Mouse (Mus musculus) forebrain, postnatal 0 days (tissue): ENCODE data around the gene Metap1. TPM values are rescaled to one million over a fixed set of nuclear protein-coding genes. Genes with fewer than 3 reads are reported as not detected.

Experiments used
- ATAC-seq: fragments of 200-750 bp; cut with Nextera tagmentation; 2 replicates; pipeline ENCODE4 v1.8.0; 2017; ENCODE audit warnings: mild to moderate bottlenecking, moderate library complexity
- DNase-seq: peaks from one replicate; pipeline ENCODE4 v3.0.0-alpha.2; 2015
- H3K27ac ChIP-seq: fragments of 300-500 bp; sonication (generic); 2 replicates; pipeline ENCODE4 v1.5.1; 2014; ENCODE audit warnings: low read depth, mild to moderate bottlenecking, antibody characterized with exemption, low read length, moderate library complexity, mixed read lengths
- H3K27me3 ChIP-seq: fragments of 300-500 bp; sonication (generic); 2 replicates; pipeline ENCODE4 v1.6.1; 2014; ENCODE audit warnings: mild to moderate bottlenecking, low read length, mixed read lengths; ENCODE audit not compliant: insufficient read depth
- H3K36me3 ChIP-seq: fragments of 300-500 bp; sonication (generic); 2 replicates; pipeline ENCODE4 v1.6.1; 2014; ENCODE audit warnings: mild to moderate bottlenecking, moderate library complexity; ENCODE audit not compliant: insufficient read depth
- H3K4me1 ChIP-seq: fragments of 300-500 bp; sonication (generic); 2 replicates; pipeline ENCODE4 v1.6.1; 2014; ENCODE audit warnings: antibody characterized with exemption; ENCODE audit not compliant: insufficient read depth
- H3K4me2 ChIP-seq: fragments of 300-500 bp; sonication (generic); 2 replicates; pipeline ENCODE4 v1.6.1; 2014; ENCODE audit warnings: low read depth, mild to moderate bottlenecking, moderate library complexity
- H3K4me3 ChIP-seq: fragments of 300-500 bp; sonication (generic); 2 replicates; pipeline ENCODE4 v1.5.1; 2014; ENCODE audit warnings: low read depth, low read length, mixed read lengths
- H3K9ac ChIP-seq: fragments of 300-500 bp; sonication (generic); 2 replicates; pipeline ENCODE4 v1.6.1; 2014; ENCODE audit warnings: mild to moderate bottlenecking
- H3K9me3 ChIP-seq: fragments of 300-500 bp; sonication (generic); 2 replicates; pipeline ENCODE4 v1.6.1; 2016; ENCODE audit warnings: low read length
- CTCF ChIP-seq: sonication (generic); IDR thresholded peaks from 2 replicates; pipeline ENCODE4 v1.5.1; 2016; ENCODE audit warnings: antibody characterized with exemption, control low read depth, low read depth
- WGBS: fragments of 180-500 bp; shearing (Covaris S2); extraction: QIAGEN DNeasy Blood & Tissue Kit; methylation state at CpG from one replicate; pipeline ENCODE4 v1.1.7; 2014; 5-methylcytosine and 5-hydroxymethylcytosine counted together
- microRNA counts: library from miRNA; unstranded; fragments of <30 nt; microRNA quantifications from one replicate; lab custom pipeline; 2015
- microRNA-seq, 2 experiments: library from miRNA; unstranded; fragments of <30 nt; microRNA quantifications; one replicate each; pipeline ENCODE4; 2016
- polyA plus RNA-seq: library from polyadenylated mRNA; unstranded; fragments of >200 nt; fragmentation: Nextera tagmentation; extraction: Ambion mirVana; gene quantifications from 2 replicates; pipeline ENCODE4 v1.2.1, GENCODE M21; 2015
- total RNA-seq: library from RNA; depleted of rRNA; stranded (reverse); fragments of >200 nt; gene quantifications from 2 replicates; pipeline ENCODE4 v1.2.3, GENCODE M21; 2014; rRNA removed

The Metap1 gene
- total and polyA plus RNA-seq, 2 experiments from 2014 or later = 50.2 to 61.8 TPM

DNA sequence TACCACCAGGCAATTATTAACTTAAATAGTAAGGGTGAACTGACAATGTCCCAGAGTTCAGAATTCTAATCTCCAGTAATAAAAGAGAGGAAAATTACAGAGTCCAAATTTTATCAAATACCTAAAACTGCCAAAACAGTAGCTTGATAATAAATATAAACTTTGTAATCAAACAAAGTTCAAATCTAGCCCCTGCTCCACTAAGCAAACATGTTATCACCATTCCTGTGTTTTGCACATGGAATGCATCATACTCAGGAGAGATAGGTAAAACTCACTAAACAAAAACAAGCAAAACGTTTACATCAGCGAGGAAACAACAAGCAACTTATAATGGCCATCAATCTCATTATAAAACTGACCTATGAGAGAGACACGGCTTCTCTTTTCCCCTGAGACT lies 79.1 kb downstream of the Metap1 start:
- no peak for TF ChIP-seq CTCF
- H3K27me3 ChIP-seq = no peaks in the 10 kb centered on the region
- no peak overlapping the region for H3K4me3 ChIP-seq
- DNase-seq (no peak), ATAC-seq (no peak)
- H3K27ac ChIP-seq = no peak overlapping the region
- H3K9me3 ChIP-seq = no peaks in the 10 kb centered on the region
- no peaks in the 10 kb centered on the region for H3K36me3 ChIP-seq
- no peak overlapping the region for H3K4me2 ChIP-seq
- no peaks in the 10 kb centered on the region for H3K4me1 ChIP-seq
- H3K9ac ChIP-seq = no peak overlapping the region
- WGBS = 57% methylated on average over 3 of the region's 3 CpGs

DNA sequence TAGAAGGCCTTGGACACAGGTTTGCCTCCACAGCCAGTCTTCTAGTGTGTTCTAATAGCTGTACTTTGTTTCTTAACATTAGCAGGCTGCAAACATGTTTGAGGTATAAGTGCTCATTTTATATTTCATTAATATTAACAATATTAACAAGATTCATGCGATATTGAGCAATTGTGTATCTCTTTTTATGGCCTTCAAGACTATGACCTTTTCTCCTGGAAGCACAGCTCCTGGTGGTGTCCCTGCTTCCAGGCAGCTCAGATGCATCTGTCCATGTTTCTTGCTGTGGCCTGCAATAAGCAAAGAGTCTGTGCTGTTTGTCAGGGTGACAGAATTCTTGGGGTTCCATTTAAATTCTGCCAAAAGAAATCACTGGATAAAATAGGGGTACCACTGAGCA lies 79.7 kb downstream of the Metap1 start:
- no peak overlapping the region for H3K4me3 ChIP-seq
- H3K4me2 ChIP-seq = no peak overlapping the region
- ATAC-seq = no peak
- no peak overlapping the region for H3K27ac ChIP-seq
- no peaks in the 10 kb centered on the region for H3K36me3 ChIP-seq
- H3K9ac ChIP-seq = no peak overlapping the region
- no peaks in the 10 kb centered on the region for H3K4me1 ChIP-seq
- no peak for TF ChIP-seq CTCF
- no peaks in the 10 kb centered on the region for H3K9me3 ChIP-seq
- no peaks in the 10 kb centered on the region for H3K27me3 ChIP-seq
- no peak for DNase-seq
- WGBS = 86% methylated on average over 1 of the region's 1 CpGs

MicroRNAs encoded within 50 kb of the gene (microRNA counts, 519-probe panel; counts per million panel counts)
- not detected for microRNA mmu-miR-1956 (lab: Ali Mortazavi, UCI)

Small RNAs within 50 kb of the gene (microRNA-seq; reads per million reads assigned to microRNA genes)
- gene Mir1956 = 0 to 0.12 reads per million in 2 experiments

Other genes starting within 250 kb of the Metap1 start
- 1.8 and 2.2 TPM in 2 replicates for gene Adh1, start 228.5 kb downstream of the Metap1 start, total RNA-seq
- gene Adh1, start 228.5 kb downstream of the Metap1 start, polyA plus RNA-seq = 3.0 and 3.8 TPM in 2 replicates
- gene Adh6a, start 176.2 kb downstream of the Metap1 start, total RNA-seq = not detected in 2 replicates
- gene Adh6a, start 176.2 kb downstream of the Metap1 start, polyA plus RNA-seq = not detected in 2 replicates
- gene Adh6b, start 147.7 kb downstream of the Metap1 start, total RNA-seq = 0.19 and 1.0 TPM in 2 replicates
- 0.14 TPM in 1 of 2 replicates, not detected in the other for gene Adh6b, start 147.7 kb downstream of the Metap1 start, polyA plus RNA-seq
- not detected in 2 replicates for gene Adh4, start 74.0 kb downstream of the Metap1 start, total RNA-seq
- not detected in 2 replicates for gene Adh4, start 74.0 kb downstream of the Metap1 start, polyA plus RNA-seq
- gene Adh5, start 46.4 kb downstream of the Metap1 start, total RNA-seq = 150 and 168 TPM in 2 replicates
- 230 and 273 TPM in 2 replicates for gene Adh5, start 46.4 kb downstream of the Metap1 start, polyA plus RNA-seq
- 115 and 121 TPM in 2 replicates for gene Eif4e, start 36.7 kb upstream of the Metap1 start, total RNA-seq
- 322 and 355 TPM in 2 replicates for gene Eif4e, start 36.7 kb upstream of the Metap1 start, polyA plus RNA-seq